Mouse (Mus musculus) spleen, postnatal 14 days (tissue): Measurements from ENCODE around the gene Gm21983.

Experiments used
- DNase-seq, 2 experiments: peaks; one replicate each; pipeline ENCODE4 v3.0.0; 2021 to 2022; ENCODE audit warnings: low spot score in 2 of 2

Gm21983 gene

DNA sequence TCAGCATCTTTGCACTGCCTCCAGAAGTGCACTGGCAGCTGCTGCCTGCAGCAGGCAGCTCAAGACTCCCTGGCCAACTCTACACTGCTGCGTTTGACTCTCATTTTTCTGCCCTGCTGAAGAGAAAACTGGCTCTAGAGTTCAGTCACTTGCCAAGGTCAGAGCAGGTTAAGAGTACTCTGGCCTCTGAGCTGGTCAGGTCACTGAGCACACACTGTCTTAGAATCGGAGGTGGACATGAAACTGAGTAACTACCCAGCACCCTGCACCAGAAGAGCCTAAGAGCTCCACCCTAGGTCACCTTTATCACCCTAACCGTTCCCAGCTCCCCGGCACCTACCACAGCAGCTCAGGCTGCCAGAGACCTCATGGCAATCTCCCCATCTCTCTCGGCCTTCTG lies 5.1 kb upstream of the Gm21983 start:
- no peak for DNase-seq

GRCm38 (mm10) chr7:27184964-27185363 lies 4.1 kb upstream of the Gm21983 start:
- DNase-seq = no peak

GRCm38 (mm10) chr7:27182498-27182897 lies 1.6 kb upstream of the Gm21983 start:
- DNase-seq = no peak

- DNase-seq = no peak
These were observed 850 bp downstream of the Gm21983 start for GRCm38 (mm10) chr7:27180036-27180435.

DNA sequence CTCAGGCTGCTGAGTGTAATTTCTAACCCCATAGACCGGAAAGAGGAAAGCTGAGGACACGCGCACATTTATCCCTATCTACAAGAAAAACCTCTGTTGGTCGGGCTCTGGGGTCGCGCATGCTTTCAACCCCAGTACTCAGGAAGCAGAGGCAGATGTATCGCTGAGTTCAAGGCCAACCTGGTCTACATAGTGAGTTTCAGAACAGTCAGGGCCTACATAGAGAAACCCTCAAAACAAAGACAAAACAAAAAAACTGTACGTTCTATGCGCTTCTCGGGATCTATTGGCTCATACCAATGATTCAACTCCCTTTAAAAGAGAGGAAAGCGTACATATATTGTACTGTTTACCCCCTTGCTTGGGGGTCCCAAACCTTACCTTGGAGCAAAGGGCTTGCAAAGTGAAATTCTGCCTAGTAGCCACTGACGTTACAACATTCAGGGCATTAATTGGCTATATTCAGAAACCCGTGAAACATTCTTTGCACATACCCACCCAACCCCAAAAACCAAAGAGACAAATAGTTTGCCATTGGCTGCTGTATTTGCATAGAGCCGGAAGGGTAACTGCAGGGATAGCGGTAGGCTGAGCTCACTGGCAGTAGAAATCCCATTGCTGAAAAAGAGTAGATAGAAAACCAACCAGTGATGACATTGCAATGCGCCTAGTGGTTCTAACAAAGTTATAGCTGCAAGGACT lies 1.5 kb downstream of the Gm21983 start:
- no peak for DNase-seq

GRCm38 (mm10) chr7:27178324-27179216 lies 2.3 kb downstream of the Gm21983 start, which contains the start of gene Rab4b:
Gene Rab4b (minus strand): TSS chr7:27178896.
- DNase-seq = peak; percentile 98 to 99

GRCm38 (mm10) chr7:27177942-27178323 lies 3.0 kb downstream of the Gm21983 start:
- no peak for DNase-seq

DNA sequence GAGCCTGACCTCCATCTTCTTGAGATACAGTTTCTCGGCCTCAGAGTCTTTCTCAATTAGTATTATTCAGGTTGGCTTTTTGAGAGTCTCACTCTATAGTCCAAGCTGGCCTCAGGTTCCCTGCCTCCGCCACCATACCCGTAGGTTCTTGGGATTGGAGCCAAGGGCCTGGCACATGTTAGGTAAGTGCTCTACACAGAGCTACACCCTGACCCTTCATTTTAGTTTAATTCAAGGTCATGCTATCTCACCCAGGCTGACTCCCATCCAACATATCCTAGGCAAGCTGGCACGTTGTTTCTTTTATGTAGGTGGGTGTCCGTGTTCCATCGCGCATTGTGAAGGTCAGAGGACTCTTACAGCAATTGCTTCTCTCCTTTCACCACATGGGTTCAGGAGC lies 6.0 kb downstream of the Gm21983 start:
- DNase-seq = no peak

- DNase-seq = no peak
These were observed 6.4 kb downstream of the Gm21983 start for GRCm38 (mm10) chr7:27174496-27174895.

- no peak for DNase-seq
These were observed 9.9 kb downstream of the Gm21983 start for GRCm38 (mm10) chr7:27170981-27171380.

- DNase-seq = no peak
These were observed 12.5 kb downstream of the Gm21983 start for GRCm38 (mm10) chr7:27168371-27168770.

DNA sequence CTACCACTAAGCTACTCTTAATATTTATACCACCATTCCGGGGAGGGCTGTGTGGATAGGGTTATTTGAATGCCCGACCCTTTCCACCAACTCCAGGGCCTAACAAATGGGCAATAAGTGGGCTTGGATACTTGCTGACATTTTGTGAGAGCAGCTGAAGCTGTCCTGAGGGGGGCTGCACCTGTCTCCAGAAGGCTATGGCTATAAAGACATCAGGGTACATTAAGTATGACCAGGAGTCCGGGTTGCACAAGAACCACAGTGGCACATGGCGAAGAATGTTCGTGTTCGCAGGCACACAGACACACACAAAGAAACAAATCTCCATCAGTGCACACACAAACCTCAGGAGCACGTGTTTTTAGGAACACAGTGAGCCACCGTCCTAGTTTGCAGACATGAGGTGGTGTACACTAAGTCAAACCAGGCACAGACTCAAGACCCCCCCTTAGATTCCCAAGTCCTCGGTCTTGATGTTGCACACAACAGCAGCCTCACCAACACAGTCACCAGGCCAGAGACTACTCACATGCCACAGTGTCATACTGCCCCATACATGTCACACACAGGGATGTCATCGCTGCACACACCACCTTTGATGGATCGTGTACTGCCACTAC lies 13.3 kb downstream of the Gm21983 start:
- no peak for DNase-seq

DNA sequence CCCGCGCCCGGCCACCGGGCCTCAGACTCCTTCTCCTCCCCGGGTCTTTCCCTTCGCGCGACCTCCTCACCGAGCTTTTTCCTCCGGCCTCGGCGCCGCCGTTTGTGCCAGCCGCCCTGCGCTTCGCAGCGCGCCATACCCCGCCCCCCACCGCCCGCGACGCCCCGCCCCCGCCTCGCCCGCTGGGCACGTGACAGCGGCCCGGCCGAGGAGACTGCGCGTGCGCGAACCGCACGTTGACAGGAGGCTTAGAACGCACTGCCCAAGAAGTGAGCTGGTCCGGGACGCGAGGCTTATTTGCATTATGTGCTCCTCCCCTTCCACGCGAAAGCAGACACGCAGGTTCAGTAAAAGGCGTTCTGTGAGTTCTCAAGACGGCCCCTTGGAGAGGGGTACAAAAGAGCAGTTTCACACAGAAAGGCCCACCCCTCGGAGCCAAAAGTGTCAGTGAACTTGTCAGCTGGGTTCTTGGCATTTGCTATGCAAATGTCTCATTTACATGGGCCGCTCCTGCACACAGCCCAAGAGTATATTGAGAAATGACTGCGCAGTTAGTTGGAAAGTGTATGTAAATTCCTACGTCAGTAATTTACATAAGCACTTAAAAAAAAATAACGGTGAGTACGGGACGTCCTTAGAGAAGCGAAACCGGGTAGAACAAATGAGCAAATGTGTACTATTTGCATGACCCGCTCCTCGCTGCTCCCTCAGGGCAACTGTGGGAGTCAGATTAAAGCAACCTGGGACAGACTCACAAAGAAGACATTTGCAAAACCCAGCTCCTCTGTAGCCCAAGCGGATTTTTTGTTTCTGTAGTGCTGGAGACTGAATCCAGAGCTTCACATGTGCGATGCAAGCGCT lies 14.0 kb downstream of the Gm21983 start, which contains the start of gene Egln2:
TSS of gene Egln2 (minus strand) at position 189 of the 861 bp plus-strand sequence.
- DNase-seq = peak; percentile 90 to 95

DNA sequence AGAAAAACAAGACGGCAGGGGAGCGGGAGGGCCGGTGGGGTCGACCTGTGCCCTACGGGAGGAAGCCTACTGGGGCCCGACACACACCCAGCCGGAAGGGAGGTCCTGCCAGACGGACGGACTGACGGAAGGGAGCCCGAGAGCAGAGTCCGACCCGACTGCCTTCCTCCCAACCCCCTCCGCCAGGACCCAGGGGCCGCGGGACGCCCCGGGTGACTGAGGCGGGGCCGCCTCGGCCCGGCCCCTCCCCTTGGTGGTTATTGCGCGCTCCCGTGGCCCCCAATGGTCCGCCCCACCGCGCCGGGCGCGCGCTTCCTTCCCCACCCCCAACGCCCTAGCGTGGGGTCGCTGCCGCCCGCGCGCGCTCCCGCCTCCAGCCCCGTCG lies 14.7 kb downstream of the Gm21983 start:
- DNase-seq = peak; percentile 70 to 77

DNA sequence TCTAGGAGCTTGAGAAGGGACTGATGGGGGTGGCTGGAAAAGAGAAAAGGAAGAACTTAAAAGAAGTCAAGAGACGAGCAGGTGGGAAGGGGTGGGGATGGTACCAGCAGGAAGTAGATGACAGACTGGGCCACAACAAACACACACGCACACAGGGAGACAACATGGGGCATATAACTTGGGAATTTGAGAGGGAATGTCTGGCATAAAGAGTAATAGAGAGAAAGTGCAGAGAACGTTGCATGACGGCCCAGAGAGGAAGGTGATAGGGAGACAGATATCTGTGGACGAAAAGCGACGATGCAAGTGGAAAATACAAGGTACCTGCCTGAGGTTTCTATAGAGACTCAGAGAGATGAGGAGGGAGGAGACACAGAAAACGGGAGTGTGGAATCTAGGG lies 15.2 kb downstream of the Gm21983 start:
- no peak for DNase-seq

DNA sequence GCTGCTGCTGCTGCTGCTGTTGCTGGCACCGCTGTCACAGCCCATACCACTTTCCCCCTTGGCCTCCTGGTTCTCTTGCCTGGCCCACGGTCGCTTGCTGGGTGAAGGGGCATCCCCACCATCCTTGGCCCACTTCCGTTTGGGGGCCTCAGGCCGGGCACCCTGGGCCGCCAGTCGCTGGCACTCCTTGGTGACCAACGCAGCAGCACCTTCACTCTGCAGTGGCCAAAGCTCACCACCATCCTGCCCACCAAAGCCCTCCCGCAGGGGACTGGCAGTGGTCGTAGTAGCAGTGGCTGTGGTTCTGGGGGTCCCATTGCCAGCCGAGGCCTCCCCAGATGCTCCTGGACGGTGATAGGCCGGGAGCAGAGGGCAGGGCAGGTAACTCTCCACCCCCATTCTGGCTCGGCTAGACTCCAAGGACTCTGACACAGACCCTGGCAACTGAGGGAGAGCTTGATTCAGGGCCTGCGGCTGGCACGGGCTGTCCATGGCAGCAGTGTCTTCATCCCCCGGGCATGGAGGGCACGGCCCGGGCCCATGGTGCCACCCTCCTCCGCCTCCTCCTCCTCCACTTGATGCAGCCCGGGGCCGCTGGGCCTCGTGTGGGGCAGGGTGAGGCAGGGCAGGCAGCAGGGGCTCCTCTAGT lies 15.8 kb downstream of the Gm21983 start:
- DNase-seq = no peak

DNA sequence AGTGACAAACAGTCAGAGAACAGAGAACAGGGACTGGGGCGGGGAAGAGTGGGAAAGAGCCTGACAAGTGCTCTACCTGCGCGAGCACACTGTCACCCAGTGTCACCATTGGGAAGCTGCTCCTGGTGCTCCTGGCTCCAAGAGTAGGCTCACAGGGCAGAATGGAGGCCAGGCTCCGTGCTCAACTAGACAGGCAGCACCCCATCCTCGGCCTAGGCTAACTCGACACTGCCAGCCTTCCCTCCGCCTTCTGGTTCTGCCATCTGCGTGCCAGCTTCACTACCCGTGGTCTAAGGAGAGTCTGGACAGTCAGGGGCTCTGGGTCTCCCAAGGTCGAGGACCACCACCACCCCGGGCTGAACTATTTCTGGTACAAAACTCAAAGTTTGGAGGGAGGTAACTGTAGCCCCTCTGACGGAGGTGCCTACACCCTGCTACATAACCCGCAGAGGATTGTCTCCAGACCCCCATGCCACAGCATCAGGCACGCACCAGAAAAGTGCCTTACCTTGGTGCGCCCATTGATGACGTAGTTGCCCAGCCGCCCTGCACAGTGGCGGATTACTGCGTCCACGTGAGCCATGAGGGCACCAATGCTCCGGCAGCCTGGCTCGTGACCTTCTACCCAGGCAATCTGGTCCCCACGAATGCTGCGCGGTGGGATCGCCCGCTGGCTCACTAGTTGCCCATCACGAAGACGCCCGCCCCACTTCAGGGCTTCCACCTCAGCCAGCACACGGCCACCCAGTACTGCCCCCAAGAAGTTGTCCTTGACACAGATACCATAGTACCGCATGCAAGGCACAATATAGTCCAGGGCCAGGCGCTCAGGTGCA lies 16.6 kb downstream of the Gm21983 start:
- DNase-seq = no peak

- no peak for DNase-seq
These were observed 17.5 kb downstream of the Gm21983 start for GRCm38 (mm10) chr7:27163450-27163805.

- no peak for DNase-seq
These were observed 18.0 kb downstream of the Gm21983 start for GRCm38 (mm10) chr7:27162780-27163449.

- DNase-seq = no peak
These were observed 19.1 kb downstream of the Gm21983 start for GRCm38 (mm10) chr7:27161744-27162143.
